Mouse (Mus musculus): Measurements from ENCODE around the gene Nlrp6. TPM values are rescaled to one million over a fixed set of nuclear protein-coding genes. Genes with fewer than 3 reads are reported as not detected.

Nlrp6 gene
- polyA plus RNA-seq, 1 experiment: 0.18 TPM

GRCm38 (mm10) chr7:140953133-140953532 lies 32.4 kb downstream of the Nlrp6 start:
- TF ChIP-seq CTCF (IDR thresholded peaks at IDR 0.05; ENCODE audit: borderline replicate concordance, insufficient read depth, low read depth, low read length) (no peak), POLR2A (IDR thresholded peaks at IDR 0.05; ENCODE audit: borderline replicate concordance, insufficient read depth, low read length) (no peak)
- Histone ChIP-seq H3K4me1 (ENCODE audit: control insufficient read depth, insufficient read depth, low read length) (no peaks in the 10 kb centered on the region), H3K4me3 (replicated peaks; ENCODE audit: insufficient read depth, low read depth, low read length) (no peak overlapping the region), H3K27ac (ENCODE audit: insufficient read depth, low read length) (no peak overlapping the region), H3K27me3 (ENCODE audit: control insufficient read depth, insufficient read depth, low read length) (no peaks in the 10 kb centered on the region)
- 88% methylated on average over 11 of the region's 11 CpGs for WGBS
- no peak for DNase-seq

GRCm38 (mm10) chr7:140953800-140954732 lies 33.4 kb downstream of the Nlrp6 start:
- no peak overlapping the region for H3K4me3 ChIP-seq (replicated peaks; ENCODE audit: insufficient read depth, low read depth, low read length)
- no peaks in the 10 kb centered on the region for H3K4me1 ChIP-seq (ENCODE audit: control insufficient read depth, insufficient read depth, low read length)
- DNase-seq: no peak
- no peaks in the 10 kb centered on the region for H3K27me3 ChIP-seq (ENCODE audit: control insufficient read depth, insufficient read depth, low read length)
- TF ChIP-seq CTCF (IDR thresholded peaks at IDR 0.05; ENCODE audit: borderline replicate concordance, insufficient read depth, low read depth, low read length): no peak
- no peak for TF ChIP-seq POLR2A (IDR thresholded peaks at IDR 0.05; ENCODE audit: borderline replicate concordance, insufficient read depth, low read length)
- H3K27ac ChIP-seq (ENCODE audit: insufficient read depth, low read length): no peak overlapping the region
- 65% methylated on average over 15 of the region's 15 CpGs for WGBS

GRCm38 (mm10) chr7:140954733-140955071 lies 34.0 kb downstream of the Nlrp6 start:
- H3K4me3 ChIP-seq (replicated peaks; ENCODE audit: insufficient read depth, low read depth, low read length): no peak overlapping the region
- DNase-seq: no peak
- TF ChIP-seq POLR2A (IDR thresholded peaks at IDR 0.05; ENCODE audit: borderline replicate concordance, insufficient read depth, low read length): no peak
- TF ChIP-seq CTCF (IDR thresholded peaks at IDR 0.05; ENCODE audit: borderline replicate concordance, insufficient read depth, low read depth, low read length): no peak
- H3K4me1 ChIP-seq (ENCODE audit: control insufficient read depth, insufficient read depth, low read length): no peaks in the 10 kb centered on the region
- 15% methylated on average over 9 of the region's 9 CpGs for WGBS
- H3K27me3 ChIP-seq (ENCODE audit: control insufficient read depth, insufficient read depth, low read length): no peaks in the 10 kb centered on the region
- H3K27ac ChIP-seq (ENCODE audit: insufficient read depth, low read length): no peak overlapping the region

DNA sequence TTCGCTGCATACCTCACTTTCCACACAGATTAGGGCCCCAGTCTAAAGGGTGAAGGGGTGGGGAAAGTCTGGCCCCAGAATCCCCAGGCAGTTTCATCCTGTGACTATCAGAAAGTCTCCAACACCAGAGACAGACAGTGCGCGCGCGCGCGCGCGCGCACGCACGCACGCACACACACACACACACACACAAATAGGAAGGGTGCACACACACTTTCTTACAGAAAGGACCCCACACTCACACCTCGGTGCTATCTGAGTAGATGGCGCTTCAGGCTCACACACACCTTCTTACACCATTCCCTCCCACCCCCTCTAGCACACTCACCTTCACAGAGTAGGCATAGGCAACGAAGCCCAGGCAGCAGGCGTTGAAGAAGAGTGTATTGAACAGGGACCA lies 34.6 kb downstream of the Nlrp6 start:
- WGBS: 15% methylated on average over 17 of the region's 17 CpGs
- no peak for DNase-seq
- no peak overlapping the region for H3K27ac ChIP-seq (ENCODE audit: insufficient read depth, low read length)

GRCm38 (mm10) chr7:140955758-140956555 lies 35.3 kb downstream of the Nlrp6 start, which contains the start of the genes Gm45717 and Ifitm2:
Gm45717 (minus strand) TSS chr7:140955937.
Ifitm2 (minus strand) TSS chr7:140955987.
- Histone ChIP-seq H3K27ac (ENCODE audit: insufficient read depth, low read length) (no peak within 1 kb of the TSS; the same call in 1 of the 2 replicates), H3K27me3 (ENCODE audit: control insufficient read depth, insufficient read depth, low read length) (no peaks in the 10 kb centered on the region), H3K4me3 (replicated peaks; ENCODE audit: insufficient read depth, low read depth, low read length) (no peak within 1 kb of the TSS), H3K4me1 (ENCODE audit: control insufficient read depth, insufficient read depth, low read length) (no peaks in the 10 kb centered on the region)
- WGBS: 17% methylated on average over 11 of the region's 11 CpGs
- no peak for DNase-seq
- TF ChIP-seq POLR2A (IDR thresholded peaks at IDR 0.05; ENCODE audit: borderline replicate concordance, insufficient read depth, low read length) (no peak), CTCF (IDR thresholded peaks at IDR 0.05; ENCODE audit: borderline replicate concordance, insufficient read depth, low read depth, low read length) (no peak)

More for the DNA sequence above, 34.6 kb downstream of the Nlrp6 start:
- Histone ChIP-seq H3K4me1 (ENCODE audit: control insufficient read depth, insufficient read depth, low read length) (no peaks in the 10 kb centered on the region), H3K27me3 (ENCODE audit: control insufficient read depth, insufficient read depth, low read length) (no peaks in the 10 kb centered on the region), H3K4me3 (replicated peaks; ENCODE audit: insufficient read depth, low read depth, low read length) (no peak overlapping the region)
- TF ChIP-seq CTCF (IDR thresholded peaks at IDR 0.05; ENCODE audit: borderline replicate concordance, insufficient read depth, low read depth, low read length) (no peak), POLR2A (IDR thresholded peaks at IDR 0.05; ENCODE audit: borderline replicate concordance, insufficient read depth, low read length) (no peak)

- no peaks in the 10 kb centered on the region for H3K4me1 ChIP-seq (ENCODE audit: control insufficient read depth, insufficient read depth, low read length)
- no peak for TF ChIP-seq POLR2A (IDR thresholded peaks at IDR 0.05; ENCODE audit: borderline replicate concordance, insufficient read depth, low read length)
- TF ChIP-seq CTCF (IDR thresholded peaks at IDR 0.05; ENCODE audit: borderline replicate concordance, insufficient read depth, low read depth, low read length): no peak
- no peaks in the 10 kb centered on the region for H3K27me3 ChIP-seq (ENCODE audit: control insufficient read depth, insufficient read depth, low read length)
- no peak overlapping the region for H3K4me3 ChIP-seq (replicated peaks; ENCODE audit: insufficient read depth, low read depth, low read length)
- no peak for DNase-seq
- H3K27ac ChIP-seq (ENCODE audit: insufficient read depth, low read length): no peak overlapping the region
- WGBS: 65% methylated on average over 6 of the region's 6 CpGs
These were observed 35.8 kb downstream of the Nlrp6 start for GRCm38 (mm10) chr7:140956556-140956869.

DNA sequence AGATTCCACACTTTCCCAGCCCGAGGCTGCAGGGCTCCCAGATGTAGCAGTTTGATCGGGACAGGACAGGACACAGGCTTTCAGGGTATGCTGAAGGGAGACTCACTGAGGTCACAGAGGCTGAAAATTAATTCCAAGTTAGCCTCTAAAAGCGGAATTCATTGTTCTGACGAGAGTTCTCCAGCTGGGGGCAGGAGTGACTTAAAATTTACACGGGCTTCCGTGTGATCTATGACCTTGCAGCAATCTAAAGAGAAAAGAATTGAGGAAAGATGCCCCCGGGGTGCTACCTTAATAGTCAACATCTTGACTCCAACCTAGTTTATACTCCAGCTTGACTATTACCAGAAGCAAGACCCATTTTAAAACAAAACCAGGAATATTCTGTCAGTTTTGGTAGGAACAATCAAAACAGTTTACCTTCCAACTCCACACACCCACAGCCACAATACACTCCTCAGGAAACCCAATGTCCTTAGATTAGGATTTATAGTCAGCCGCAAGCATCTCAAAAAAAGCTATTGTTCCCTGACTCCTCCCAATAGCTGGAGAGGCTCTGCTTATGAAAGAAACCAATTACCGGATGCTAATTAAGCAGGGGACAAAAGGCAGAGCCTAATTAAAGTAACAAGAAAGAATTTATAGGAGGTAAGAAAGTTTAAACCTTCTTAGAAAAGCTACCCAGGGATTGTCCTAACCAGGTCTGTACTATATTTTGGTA lies 38.6 kb downstream of the Nlrp6 start:
- Histone ChIP-seq H3K27ac (ENCODE audit: insufficient read depth, low read length) (no peak overlapping the region), H3K4me1 (ENCODE audit: control insufficient read depth, insufficient read depth, low read length) (no peaks in the 10 kb centered on the region), H3K27me3 (ENCODE audit: control insufficient read depth, insufficient read depth, low read length) (no peaks in the 10 kb centered on the region), H3K4me3 (replicated peaks; ENCODE audit: insufficient read depth, low read depth, low read length) (no peak overlapping the region)
- WGBS: 16% methylated on average over 9 of the region's 9 CpGs
- TF ChIP-seq CTCF (IDR thresholded peaks at IDR 0.05; ENCODE audit: borderline replicate concordance, insufficient read depth, low read depth, low read length): no peak
- no peak for TF ChIP-seq POLR2A (IDR thresholded peaks at IDR 0.05; ENCODE audit: borderline replicate concordance, insufficient read depth, low read length)
- peak; percentile 13 to 21 for DNase-seq
